Mouse (Mus musculus) myocyte (in vitro differentiated cells): ENCODE results near the gene Rnf6. TPM values are rescaled to one million over a fixed set of nuclear protein-coding genes. Genes with fewer than 3 reads are reported as not detected.
A peak's percentile ranks its signal among the peaks of the same experiment; 100 is the strongest.

Experiments used
- H3K27me3 ChIP-seq: one replicate; pipeline ENCODE4 v1.6.1; 2011; ENCODE audit not compliant: control insufficient read depth, insufficient read depth, insufficient read length
- H3K36me3 ChIP-seq: one replicate; pipeline ENCODE4 v1.6.1; 2011; ENCODE audit not compliant: control insufficient read depth, insufficient read depth
- H3K4me2 ChIP-seq: one replicate; pipeline ENCODE4 v1.6.1; 2011; ENCODE audit warnings: low read depth, control low read depth
- H3K4me3 ChIP-seq: one replicate; pipeline ENCODE4 v1.5.1; 2011; ENCODE audit warnings: mild to moderate bottlenecking, control low read depth, moderate library complexity
- H3K79me2 ChIP-seq: one replicate; pipeline ENCODE4 v1.6.1; 2011; ENCODE audit not compliant: control insufficient read depth, insufficient read depth
- H3ac ChIP-seq: one replicate; pipeline ENCODE4 v1.6.1; 2011; ENCODE audit not compliant: control insufficient read depth, insufficient read length
- CEBPB ChIP-seq: IDR thresholded peaks from 2 replicates; pipeline ENCODE4 v1.6.1; 2011; ENCODE audit warnings: mild to moderate bottlenecking, moderate library complexity; ENCODE audit not compliant: poor library complexity, insufficient read depth, severe bottlenecking
- E2F4 ChIP-seq: IDR thresholded peaks from one replicate; pipeline ENCODE4 v1.6.1; 2011; ENCODE audit warnings: mild to moderate bottlenecking, control low read depth, moderate library complexity; ENCODE audit not compliant: insufficient read depth
- MAX ChIP-seq: IDR thresholded peaks from one replicate; pipeline ENCODE4 v1.6.1; 2011; ENCODE audit warnings: low read depth, mild to moderate bottlenecking, control low read depth
- MYOD1 ChIP-seq, 3 experiments: IDR thresholded peaks; one replicate each; pipeline ENCODE4 v1.6.1; 2011; ENCODE audit warnings: control low read depth in 2 of 3, low read depth in 2 of 3, mild to moderate bottlenecking in 2 of 3, moderate library complexity in 1 of 3; ENCODE audit not compliant: insufficient read length in 2 of 3, control insufficient read depth in 1 of 3
- MYOG ChIP-seq, 3 experiments: IDR thresholded peaks; one replicate each; pipeline ENCODE4 v1.6.1; 2011; ENCODE audit warnings: control low read depth in 2 of 3, low read depth in 2 of 3, mild to moderate bottlenecking in 2 of 3; ENCODE audit not compliant: insufficient read length in 2 of 3, control insufficient read depth in 1 of 3, insufficient read depth in 1 of 3
- POLR2A ChIP-seq: IDR thresholded peaks from one replicate; pipeline ENCODE4 v1.6.1; 2011; ENCODE audit warnings: low read depth, mild to moderate bottlenecking, control low read depth, moderate library complexity; ENCODE audit not compliant: insufficient read length
- POLR2AphosphoS2 ChIP-seq: IDR thresholded peaks from one replicate; pipeline ENCODE4 v1.6.1; 2011; ENCODE audit warnings: low read depth, control low read depth; ENCODE audit not compliant: insufficient read length
- REST ChIP-seq: IDR thresholded peaks from one replicate; pipeline ENCODE4 v1.6.1; 2011; ENCODE audit warnings: mild to moderate bottlenecking, control low read depth, moderate library complexity; ENCODE audit not compliant: insufficient read depth, insufficient read length
- SRF ChIP-seq: IDR thresholded peaks from one replicate; pipeline ENCODE4 v1.6.1; 2011; ENCODE audit warnings: low read depth; ENCODE audit not compliant: control insufficient read depth, insufficient read length
- TCF12 ChIP-seq: IDR thresholded peaks from one replicate; pipeline ENCODE4 v1.6.1; 2011; ENCODE audit warnings: mild to moderate bottlenecking, control low read depth; ENCODE audit not compliant: poor library complexity, insufficient read depth, severe bottlenecking
- TCF3 ChIP-seq: IDR thresholded peaks from one replicate; pipeline ENCODE4 v1.6.1; 2011; ENCODE audit warnings: low read depth, control low read depth; ENCODE audit not compliant: insufficient read length
- USF1 ChIP-seq: IDR thresholded peaks from one replicate; pipeline ENCODE4 v1.6.1; 2011; ENCODE audit warnings: low read depth, mild to moderate bottlenecking, control low read depth, moderate library complexity
- polyA plus RNA-seq: library from polyadenylated mRNA; unstranded; fragments of >200 nt; fragmentation: generic; extraction: Trizol; gene quantifications from one replicate; pipeline ENCODE4 v1.2.1, GENCODE M21; 2012; ENCODE audit warnings: missing spikeins

The Rnf6 gene
- polyA plus RNA-seq, 1 experiment: 17.2 TPM

GRCm38 (mm10) chr5:146229869-146230650 is 8.7 kb upstream of the Rnf6 start:
- H3K4me3 ChIP-seq: peak overlapping the region; percentile 71
- peaks cover 36% of the 10 kb centered on the region for H3K79me2 ChIP-seq
- H3K27me3 ChIP-seq: no peaks in the 10 kb centered on the region
- H3K36me3 ChIP-seq: no peaks in the 10 kb centered on the region
- peak overlapping the region; percentile 74 for H3K4me2 ChIP-seq
- H3ac ChIP-seq: peak overlapping the region; percentile 93
- no peak for TF ChIP-seq CEBPB
- TF ChIP-seq REST: no peak
- no peak for TF ChIP-seq TCF3
- no peak for TF ChIP-seq E2F4
- TF ChIP-seq POLR2AphosphoS2: no peak
- no peak for TF ChIP-seq TCF12
- TF ChIP-seq USF1: no peak
- no peak for TF ChIP-seq MAX
- TF ChIP-seq MYOD1 (IDR thresholded peaks at IDR 0.05; ENCODE audit: control insufficient read depth in 1 of 3, insufficient read length in 2 of 3, low read depth in 2 of 3): no peak
- no peak for TF ChIP-seq POLR2A
- no peak for TF ChIP-seq MYOG (IDR thresholded peaks at IDR 0.05; ENCODE audit: control insufficient read depth in 1 of 3, insufficient read depth in 1 of 3, insufficient read length in 2 of 3, low read depth in 2 of 3)
- TF ChIP-seq SRF: no peak

- H3ac ChIP-seq: no peak overlapping the region
- peaks cover 11% of the 10 kb centered on the region for H3K79me2 ChIP-seq
- H3K4me3 ChIP-seq: no peak overlapping the region
- H3K4me2 ChIP-seq: no peak overlapping the region
- no peak for TF ChIP-seq POLR2A
- no peak for TF ChIP-seq SRF
- TF ChIP-seq USF1: no peak
- TF ChIP-seq REST: peak; percentile 24
- H3K36me3 ChIP-seq: no peaks in the 10 kb centered on the region
- H3K27me3 ChIP-seq: no peaks in the 10 kb centered on the region
Measured at GRCm38 (mm10) chr5:146227496-146227895, 6.1 kb upstream of the Rnf6 start.

DNA sequence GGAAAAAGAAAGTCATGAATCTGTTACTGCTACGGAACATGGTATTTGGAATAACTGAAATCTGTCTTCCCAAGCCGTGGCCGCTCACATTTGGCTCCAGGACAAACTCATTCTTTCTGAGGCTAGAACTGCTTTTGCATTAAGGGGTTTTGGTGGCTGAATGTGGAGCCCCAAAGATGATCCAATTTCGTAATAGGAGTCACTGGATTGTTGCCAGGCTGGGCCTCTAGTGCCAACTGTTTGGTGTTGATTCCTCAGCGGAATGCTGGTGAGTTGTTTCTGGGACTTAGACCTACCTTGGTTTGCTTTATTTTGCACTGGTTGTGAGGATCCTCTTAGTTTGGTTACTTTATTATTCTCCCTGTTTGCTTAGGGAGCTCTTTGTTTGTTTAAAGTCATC is 2.4 kb upstream of the Rnf6 start:
- H3K4me2 ChIP-seq: no peak overlapping the region
- no peak overlapping the region for H3K4me3 ChIP-seq
- no peaks in the 10 kb centered on the region for H3K27me3 ChIP-seq
- H3ac ChIP-seq: no peak overlapping the region
- H3K36me3 ChIP-seq: no peaks in the 10 kb centered on the region
- no peaks in the 10 kb centered on the region for H3K79me2 ChIP-seq
- TF ChIP-seq MYOG (IDR thresholded peaks at IDR 0.05; ENCODE audit: control insufficient read depth in 1 of 3, insufficient read depth in 1 of 3, insufficient read length in 2 of 3, low read depth in 2 of 3): no peak
- no peak for TF ChIP-seq MYOD1 (IDR thresholded peaks at IDR 0.05; ENCODE audit: control insufficient read depth in 1 of 3, insufficient read length in 2 of 3, low read depth in 2 of 3)
- TF ChIP-seq MAX: no peak
- TF ChIP-seq TCF12: no peak
- no peak for TF ChIP-seq USF1
- no peak for TF ChIP-seq POLR2A
- TF ChIP-seq POLR2AphosphoS2: no peak
- no peak for TF ChIP-seq E2F4
- TF ChIP-seq CEBPB: no peak
- no peak for TF ChIP-seq REST
- TF ChIP-seq SRF: no peak

GRCm38 (mm10) chr5:146221722-146222121 is 367 bp upstream of the Rnf6 start:
- Histone ChIP-seq H3K4me2 (peak overlapping the region; percentile 91), H3ac (peak overlapping the region; percentile 75), H3K79me2 (no peaks in the 10 kb centered on the region), H3K4me3 (peak overlapping the region; percentile 70), H3K36me3 (peaks cover 16% of the 10 kb centered on the region), H3K27me3 (no peaks in the 10 kb centered on the region)
- no peak for TF ChIP-seq TCF3
- TF ChIP-seq MYOD1 (IDR thresholded peaks at IDR 0.05; ENCODE audit: control insufficient read depth in 1 of 3, insufficient read length in 2 of 3, low read depth in 2 of 3): no peak
- no peak for TF ChIP-seq REST

DNA sequence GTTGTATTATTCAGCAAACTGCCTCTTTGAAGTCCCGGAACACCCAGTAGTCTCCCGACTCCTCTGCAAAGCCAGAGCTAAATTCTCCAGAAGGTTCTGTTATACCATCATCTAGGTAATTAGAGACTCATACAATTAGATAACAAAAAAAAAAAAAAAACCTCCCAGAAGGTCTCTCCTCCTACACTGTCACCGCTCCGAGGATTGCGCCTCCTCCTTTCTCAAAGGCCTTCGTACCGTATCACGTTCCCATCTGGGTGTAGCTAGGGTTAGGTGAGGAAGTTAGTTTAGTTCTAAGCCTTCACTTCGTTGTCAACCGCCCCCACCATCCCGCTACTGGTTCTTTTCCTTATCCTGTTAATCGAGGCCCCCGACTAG is 865 bp downstream of the Rnf6 start:
- H3K4me3 ChIP-seq: peak overlapping the region; percentile 70
- TF ChIP-seq E2F4 (no peak), POLR2A (no peak), TCF12 (no peak), POLR2AphosphoS2 (no peak), SRF (no peak), MAX (no peak), TCF3 (no peak), MYOG (IDR thresholded peaks at IDR 0.05; ENCODE audit: control insufficient read depth in 1 of 3, insufficient read depth in 1 of 3, insufficient read length in 2 of 3, low read depth in 2 of 3) (no peak), CEBPB (no peak), MYOD1 (IDR thresholded peaks at IDR 0.05; ENCODE audit: control insufficient read depth in 1 of 3, insufficient read length in 2 of 3, low read depth in 2 of 3) (no peak), USF1 (no peak), REST (no peak)
- peak overlapping the region; percentile 55 for H3K4me2 ChIP-seq
- H3K36me3 ChIP-seq: peaks cover 24% of the 10 kb centered on the region
- H3K79me2 ChIP-seq: no peaks in the 10 kb centered on the region
- H3ac ChIP-seq: peak overlapping the region; percentile 75
- no peaks in the 10 kb centered on the region for H3K27me3 ChIP-seq
